Mouse (Mus musculus): ENCODE measurements at regions not wholly inside any gene's neighbourhood (a gene's known extent, or its start where the extent isn't known, plus 50 kb on each side); places are given as distances from the start of the nearest gene placed in this dataset.

DNA sequence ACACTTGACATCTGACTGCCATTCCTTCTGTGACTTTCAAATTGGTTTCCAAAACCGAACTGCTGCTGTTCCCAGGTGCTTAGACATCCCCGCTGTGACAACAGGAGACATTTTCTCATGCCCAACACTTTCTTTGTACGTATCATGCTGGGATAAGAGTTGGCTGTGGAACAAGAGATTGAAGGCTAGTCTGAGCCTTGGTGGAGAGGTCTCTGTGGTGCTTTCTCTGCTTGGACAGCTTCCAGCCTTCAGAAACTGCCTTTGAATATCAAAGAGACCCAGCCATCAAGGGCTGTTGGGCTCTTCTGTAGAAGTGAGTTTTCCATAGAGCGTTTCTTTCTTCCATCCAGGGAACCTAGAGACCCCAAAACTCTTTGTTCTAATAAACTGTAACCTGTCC lies 144.8 kb upstream of the Tmtc1 start:
- Histone ChIP-seq H3K27ac (ENCODE audit: insufficient read depth, low read depth, low read length) (no peak overlapping the region), H3K4me3 (ENCODE audit: insufficient read depth, low read depth, low read length) (no peak overlapping the region), H3K4me1 (ENCODE audit: control insufficient read depth, insufficient read depth, low read length) (no peaks in the 10 kb centered on the region)
- TF ChIP-seq CTCF (IDR thresholded peaks at IDR 0.05; ENCODE audit: insufficient read depth, low read depth, low read length), result no peak
- TF ChIP-seq POLR2A (IDR thresholded peaks at IDR 0.05; ENCODE audit: insufficient read depth, low read depth, low read length), result no peak
- WGBS, result 52% methylated on average over 4 of the region's 4 CpGs

DNA sequence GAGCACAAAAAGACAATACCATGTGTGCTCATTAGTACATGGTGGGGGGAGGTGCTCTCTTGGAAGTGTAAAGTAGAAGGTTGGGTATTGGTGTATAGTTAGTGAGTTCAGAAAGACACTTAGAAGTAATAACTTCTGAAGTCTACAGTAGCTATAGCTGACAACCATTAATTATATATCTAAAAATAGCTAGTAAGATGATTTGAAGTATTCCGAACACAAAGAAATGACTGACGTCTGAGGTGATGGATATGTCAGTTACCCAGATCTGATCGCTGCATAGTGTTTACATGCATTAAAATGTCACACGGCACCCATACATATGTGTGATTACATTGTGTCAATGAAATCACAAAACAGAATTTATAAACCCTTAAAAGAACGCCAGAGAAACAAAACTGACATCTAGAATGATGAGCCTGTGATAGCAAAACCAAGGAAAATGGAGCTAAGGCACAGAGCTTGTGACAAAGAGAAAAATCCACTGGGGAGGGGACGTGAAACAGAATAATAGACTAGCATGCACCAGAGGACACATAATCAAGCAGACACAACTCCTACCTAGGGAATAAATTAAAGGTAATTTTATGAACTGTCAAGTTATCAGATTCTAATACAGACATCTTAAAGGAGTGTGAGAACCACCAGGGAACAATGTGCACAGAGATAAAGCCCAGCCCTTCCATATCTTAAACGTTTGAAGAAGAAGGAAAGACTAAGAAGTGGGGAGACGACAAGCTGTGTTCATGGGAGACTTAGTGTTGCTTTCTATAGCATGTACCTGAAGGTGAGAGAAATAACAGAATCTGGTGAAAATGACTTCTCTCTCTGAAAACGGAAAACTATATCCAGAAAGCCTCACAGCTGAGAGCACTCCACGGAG lies 142.5 kb upstream of the Tmtc1 start:
- no peak overlapping the region for H3K27ac ChIP-seq (ENCODE audit: insufficient read depth, low read depth, low read length)
- H3K4me3 ChIP-seq (ENCODE audit: insufficient read depth, low read depth, low read length), result no peak overlapping the region
- 84% methylated on average over 10 of the region's 10 CpGs for WGBS
- TF ChIP-seq CTCF (IDR thresholded peaks at IDR 0.05; ENCODE audit: insufficient read depth, low read depth, low read length), result no peak
- TF ChIP-seq POLR2A (IDR thresholded peaks at IDR 0.05; ENCODE audit: insufficient read depth, low read depth, low read length), result no peak
- H3K4me1 ChIP-seq (ENCODE audit: control insufficient read depth, insufficient read depth, low read length), result no peaks in the 10 kb centered on the region

DNA sequence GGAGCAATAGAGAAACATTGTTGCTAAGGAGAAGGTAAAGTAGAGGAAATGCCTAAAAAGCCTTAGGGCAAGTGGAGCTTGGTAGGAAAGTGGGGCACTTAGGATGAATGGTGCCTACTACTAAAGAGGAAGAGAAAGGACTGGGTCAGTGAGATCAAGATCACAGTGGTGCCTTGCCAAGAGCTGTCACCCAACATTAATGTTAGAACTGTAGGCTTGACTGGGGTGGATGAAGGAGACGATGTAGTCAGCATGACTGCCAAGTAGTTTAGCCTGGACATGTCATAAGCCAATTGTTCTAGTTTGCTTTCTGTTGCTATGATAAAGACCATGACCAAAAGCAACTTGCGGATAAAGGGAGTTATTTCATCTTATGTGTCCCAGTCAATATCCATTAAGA lies 139.9 kb upstream of the Tmtc1 start:
- H3K27ac ChIP-seq (ENCODE audit: insufficient read depth, low read depth, low read length), result no peak overlapping the region
- 79% methylated on average over 2 of the region's 2 CpGs for WGBS

DNA sequence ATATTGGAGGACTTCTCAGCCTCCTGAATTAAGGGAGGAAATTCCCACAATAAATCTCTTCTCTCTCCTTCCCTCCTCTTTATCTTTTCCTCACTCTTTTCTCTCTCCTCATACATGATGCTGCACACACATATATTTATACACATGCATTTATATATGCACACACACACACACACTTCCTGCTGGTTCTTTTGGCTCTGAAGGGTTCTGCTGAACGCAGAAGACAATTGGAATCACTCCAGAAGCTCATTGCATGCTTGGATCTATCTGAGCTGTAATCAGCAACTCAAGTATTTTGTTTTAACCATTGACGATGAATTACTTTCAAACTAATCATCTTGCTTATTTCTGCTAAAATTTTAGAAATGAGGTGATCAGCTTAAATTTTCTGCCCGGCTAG lies 134.1 kb upstream of the Tmtc1 start:
- H3K4me1 ChIP-seq (ENCODE audit: control insufficient read depth, insufficient read depth, low read length), result no peaks in the 10 kb centered on the region
- H3K4me3 ChIP-seq (ENCODE audit: insufficient read depth, low read depth, low read length), result no peak overlapping the region
- WGBS, result 51% methylated on average over 3 of the region's 3 CpGs
- no peak overlapping the region for H3K27ac ChIP-seq (ENCODE audit: insufficient read depth, low read depth, low read length)
- TF ChIP-seq POLR2A (IDR thresholded peaks at IDR 0.05; ENCODE audit: insufficient read depth, low read depth, low read length), result no peak

More for the DNA sequence above, 139.9 kb upstream of the Tmtc1 start:
- no peak overlapping the region for H3K4me3 ChIP-seq (ENCODE audit: insufficient read depth, low read depth, low read length)
- TF ChIP-seq POLR2A (IDR thresholded peaks at IDR 0.05; ENCODE audit: insufficient read depth, low read depth, low read length) (no peak), CTCF (IDR thresholded peaks at IDR 0.05; ENCODE audit: insufficient read depth, low read depth, low read length) (no peak)
- no peaks in the 10 kb centered on the region for H3K4me1 ChIP-seq (ENCODE audit: control insufficient read depth, insufficient read depth, low read length)

DNA sequence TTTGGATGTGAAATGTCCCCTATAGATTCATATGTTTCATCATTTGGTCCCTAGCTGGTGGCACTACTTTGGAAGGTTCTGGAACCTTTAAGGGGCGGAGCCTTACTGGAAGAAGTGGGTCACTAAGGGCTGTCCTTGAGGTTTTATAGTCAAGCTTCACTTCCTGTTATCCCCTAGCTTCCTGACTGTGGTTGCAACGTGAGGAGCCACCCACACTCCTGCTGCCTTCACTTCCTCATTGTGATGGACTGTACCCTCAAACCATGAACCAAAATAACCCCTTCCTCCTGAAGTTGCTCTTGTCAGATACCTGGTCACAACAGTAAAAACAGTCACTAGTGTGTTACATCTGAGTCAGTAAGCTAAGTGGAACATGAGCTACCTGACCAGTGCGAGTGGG lies 133.5 kb upstream of the Tmtc1 start:
- 80% methylated on average over 3 of the region's 3 CpGs for WGBS
- Histone ChIP-seq H3K27ac (ENCODE audit: insufficient read depth, low read depth, low read length) (no peak overlapping the region), H3K4me1 (ENCODE audit: control insufficient read depth, insufficient read depth, low read length) (no peaks in the 10 kb centered on the region), H3K4me3 (ENCODE audit: insufficient read depth, low read depth, low read length) (no peak overlapping the region)
- TF ChIP-seq POLR2A (IDR thresholded peaks at IDR 0.05; ENCODE audit: insufficient read depth, low read depth, low read length) (no peak), CTCF (IDR thresholded peaks at IDR 0.05; ENCODE audit: insufficient read depth, low read depth, low read length) (no peak)

DNA sequence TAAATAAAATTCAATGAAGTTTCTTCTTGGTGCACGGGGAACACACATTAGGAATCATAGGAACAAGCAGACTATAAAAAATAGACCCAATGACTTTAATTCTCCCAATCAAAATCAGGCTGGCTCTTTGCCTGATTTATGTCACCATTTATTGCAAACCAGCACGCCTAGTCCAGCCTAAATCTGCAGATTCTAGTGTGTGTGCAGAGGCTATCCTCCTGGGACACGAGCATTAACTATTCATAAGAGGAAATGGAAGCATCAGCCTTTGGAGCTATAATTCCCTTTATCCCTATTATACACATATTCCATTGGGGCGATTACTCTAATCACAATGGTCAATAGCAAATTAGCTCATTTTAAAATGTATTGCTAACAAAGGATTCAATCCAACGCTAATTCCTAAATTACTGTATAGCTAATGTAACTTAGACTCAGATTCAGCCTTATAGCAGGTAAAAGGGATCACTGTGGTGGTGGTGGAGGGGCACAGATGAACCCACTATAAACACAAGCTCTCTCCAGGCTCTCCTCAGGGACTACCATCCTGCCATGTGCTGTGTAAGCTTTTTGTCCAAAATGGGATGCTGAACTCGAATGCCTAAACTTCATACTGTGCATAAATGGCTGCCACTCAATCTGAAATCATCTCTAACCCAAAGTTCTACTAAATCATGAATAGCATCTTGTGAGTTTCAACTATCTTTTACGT lies 130.7 kb upstream of the Tmtc1 start:
- TF ChIP-seq POLR2A (IDR thresholded peaks at IDR 0.05; ENCODE audit: insufficient read depth, low read depth, low read length) (no peak), CTCF (IDR thresholded peaks at IDR 0.05; ENCODE audit: insufficient read depth, low read depth, low read length) (no peak)
- Histone ChIP-seq H3K27ac (ENCODE audit: insufficient read depth, low read depth, low read length) (no peak overlapping the region), H3K4me3 (ENCODE audit: insufficient read depth, low read depth, low read length) (no peak overlapping the region), H3K4me1 (ENCODE audit: control insufficient read depth, insufficient read depth, low read length) (no peaks in the 10 kb centered on the region)
- WGBS, result 87% methylated on average over 7 of the region's 7 CpGs

DNA sequence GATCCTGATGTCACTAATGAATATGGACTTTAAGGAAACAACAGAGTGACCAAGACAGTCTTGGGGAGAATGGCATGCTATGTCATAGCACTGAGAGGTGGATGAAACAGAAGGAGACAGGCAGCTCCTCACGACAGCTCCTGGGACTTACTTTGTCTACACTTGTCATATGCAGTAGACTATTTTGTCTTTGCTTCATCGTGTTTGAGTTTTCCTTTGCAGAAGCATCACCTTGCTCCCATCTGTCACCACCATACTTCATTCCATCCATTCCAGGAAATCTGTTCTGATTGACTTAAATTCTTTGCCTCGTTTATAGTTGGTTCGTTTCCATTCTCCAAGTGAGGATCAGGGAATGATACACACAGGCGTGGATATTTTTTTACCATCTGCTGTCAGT lies 128.0 kb upstream of the Tmtc1 start:
- H3K27ac ChIP-seq (ENCODE audit: insufficient read depth, low read depth, low read length), result no peak overlapping the region
- no peak for TF ChIP-seq CTCF (IDR thresholded peaks at IDR 0.05; ENCODE audit: insufficient read depth, low read depth, low read length)
- no peak for TF ChIP-seq POLR2A (IDR thresholded peaks at IDR 0.05; ENCODE audit: insufficient read depth, low read depth, low read length)
- H3K4me3 ChIP-seq (ENCODE audit: insufficient read depth, low read depth, low read length), result no peak overlapping the region
- H3K4me1 ChIP-seq (ENCODE audit: control insufficient read depth, insufficient read depth, low read length), result no peaks in the 10 kb centered on the region
- 92% methylated on average over 5 of the region's 5 CpGs for WGBS

DNA sequence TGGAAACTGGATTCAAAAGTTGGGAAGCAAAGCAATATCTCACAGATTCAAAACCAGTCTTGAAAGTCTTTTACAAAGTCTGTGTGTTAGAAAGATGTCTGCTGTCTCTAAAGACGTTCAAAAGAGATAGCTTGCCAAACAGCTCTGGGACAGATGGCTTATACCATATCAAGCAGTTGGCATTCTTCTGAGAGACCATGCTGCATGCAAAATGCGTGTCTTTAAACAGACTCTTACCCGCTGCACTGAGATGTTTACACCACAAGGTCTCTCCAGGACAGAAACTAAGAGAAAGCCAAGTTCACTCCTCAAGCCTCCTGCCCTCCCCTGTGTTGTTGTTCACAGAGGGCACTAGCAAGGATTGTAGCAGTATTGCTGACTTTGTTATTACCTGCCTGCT lies 127.5 kb upstream of the Tmtc1 start:
- 67% methylated on average over 3 of the region's 3 CpGs for WGBS
- H3K4me3 ChIP-seq (ENCODE audit: insufficient read depth, low read depth, low read length), result no peak overlapping the region
- TF ChIP-seq POLR2A (IDR thresholded peaks at IDR 0.05; ENCODE audit: insufficient read depth, low read depth, low read length), result no peak
- no peak for TF ChIP-seq CTCF (IDR thresholded peaks at IDR 0.05; ENCODE audit: insufficient read depth, low read depth, low read length)
- H3K27ac ChIP-seq (ENCODE audit: insufficient read depth, low read depth, low read length), result no peak overlapping the region
- no peaks in the 10 kb centered on the region for H3K4me1 ChIP-seq (ENCODE audit: control insufficient read depth, insufficient read depth, low read length)

DNA sequence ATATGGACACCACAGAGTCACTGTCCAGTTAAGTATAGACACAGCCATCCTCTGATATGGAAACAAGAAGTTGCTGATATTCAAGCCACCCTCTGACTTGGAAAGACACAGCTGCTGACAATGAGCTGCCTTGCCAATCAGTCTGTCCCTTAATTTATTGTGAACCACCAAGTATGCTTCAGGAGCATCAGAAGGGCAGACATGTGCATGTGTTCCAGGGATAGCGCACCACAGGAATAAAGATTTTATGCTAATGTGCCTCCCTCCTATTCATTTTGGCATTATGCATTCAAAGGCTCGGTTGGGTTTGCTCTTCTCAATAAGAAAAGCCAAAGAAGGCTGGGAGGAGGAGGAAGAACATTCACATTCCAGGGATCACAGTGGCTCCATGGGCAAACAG lies 120.0 kb upstream of the Tmtc1 start:
- no peak for TF ChIP-seq POLR2A (IDR thresholded peaks at IDR 0.05; ENCODE audit: insufficient read depth, low read depth, low read length)
- no peak for TF ChIP-seq CTCF (IDR thresholded peaks at IDR 0.05; ENCODE audit: insufficient read depth, low read depth, low read length)
- Histone ChIP-seq H3K4me1 (ENCODE audit: control insufficient read depth, insufficient read depth, low read length) (no peaks in the 10 kb centered on the region), H3K27ac (ENCODE audit: insufficient read depth, low read depth, low read length) (no peak overlapping the region), H3K4me3 (ENCODE audit: insufficient read depth, low read depth, low read length) (no peak overlapping the region)
- 76% methylated on average over 2 of the region's 2 CpGs for WGBS

Measured in olfactory bulb, adult 2 months (tissue).